Mouse (Mus musculus): Measurements from ENCODE around the gene Mcm7. TPM values are rescaled to one million over a fixed set of nuclear protein-coding genes. Genes with fewer than 3 reads are reported as not detected.
A peak's percentile ranks its signal among the peaks of the same experiment; 100 is the strongest.
"Not testable (repeated sequence)": the region's sequence is repeated elsewhere in the genome, so short reads cannot be mapped to it uniquely, and the experiment has no call there.

The Mcm7 gene
- polyA plus RNA-seq (2015; fragmentation: Nextera tagmentation; extraction: Ambion mirVana), result 72.3 and 81.6 TPM in 2 replicates

DNA sequence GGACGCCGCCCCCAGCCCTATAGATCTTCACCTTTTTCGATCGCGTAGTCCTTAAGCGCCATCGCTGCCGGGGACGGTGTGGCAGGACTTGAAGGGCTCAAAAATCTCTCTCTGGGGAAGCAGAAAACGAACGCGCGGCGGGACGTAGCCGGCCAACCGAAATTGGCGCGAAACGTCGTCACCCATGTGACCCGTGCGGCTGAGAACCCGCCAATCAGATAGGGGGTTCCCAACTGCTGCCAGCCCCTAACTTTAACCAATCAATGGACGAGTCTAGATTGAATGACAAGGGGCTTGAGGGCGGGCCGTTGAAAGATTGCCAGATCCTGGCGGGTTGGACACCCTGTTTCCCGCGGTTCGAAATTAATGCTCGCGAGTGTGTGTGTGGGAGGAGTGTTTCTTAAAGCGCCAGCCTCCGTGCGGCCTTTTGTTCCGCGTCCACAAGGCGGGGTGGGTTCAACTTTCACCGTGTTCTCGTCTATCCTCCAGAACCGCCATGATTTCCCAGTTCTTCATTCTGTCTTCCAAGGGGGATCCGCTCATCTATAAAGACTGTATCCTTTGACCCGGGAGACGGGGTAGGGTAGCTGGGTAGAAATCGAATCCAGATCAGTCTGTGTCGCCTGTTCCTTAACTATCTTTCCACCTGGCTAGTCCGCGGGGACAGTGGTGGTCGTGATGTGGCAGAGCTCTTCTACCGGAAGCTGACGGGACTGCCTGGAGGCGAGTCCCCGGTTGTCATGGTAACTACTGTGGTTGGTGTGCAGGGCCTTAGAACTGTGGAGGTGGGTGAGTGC lies at the start of gene Mcm7, which contains the start of gene Ap4m1:
Mcm7 (minus strand) TSS at position 728 of the 797 bp plus-strand sequence.
Ap4m1 (plus strand) TSS at position 308 of the 797 bp plus-strand sequence.
- peak; percentile 95 for ATAC-seq

DNA sequence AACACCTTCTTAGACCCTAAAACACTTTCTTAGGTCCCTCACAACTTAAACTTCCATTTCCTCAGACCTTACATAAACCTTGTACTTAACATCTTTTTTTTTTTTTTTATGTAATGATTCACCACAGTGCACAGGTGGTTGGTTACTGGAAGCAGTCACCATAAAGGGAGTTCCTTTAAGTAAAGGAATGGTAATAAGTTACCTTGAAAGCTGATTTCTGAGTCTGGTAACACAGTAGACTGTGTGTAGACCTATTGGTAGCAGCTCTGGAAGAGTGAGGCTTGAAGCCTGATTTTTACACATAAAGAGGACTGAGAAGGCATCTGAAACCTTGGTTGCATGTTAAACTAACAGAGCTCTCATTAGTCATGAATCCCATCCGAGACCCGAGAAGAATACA lies 47.6 kb upstream of the Mcm7 start:
- H3K9ac ChIP-seq (ENCODE audit: low read depth, low read length), result no peak overlapping the region
- no peak overlapping the region for H3K27ac ChIP-seq (ENCODE audit: low read length)
- no peaks in the 10 kb centered on the region for H3K27me3 ChIP-seq (ENCODE audit: control insufficient read depth, insufficient read depth, low read depth, low read length)
- no peak for ATAC-seq
- H3K4me2 ChIP-seq (ENCODE audit: low read length), result no peak overlapping the region
- no peaks in the 10 kb centered on the region for H3K36me3 ChIP-seq (ENCODE audit: control insufficient read depth, insufficient read depth, low read length)
- 76% methylated on average over 2 of the region's 2 CpGs for WGBS
- H3K9me3 ChIP-seq (replicated peaks; ENCODE audit: control insufficient read depth, low read length, poor library complexity, severe bottlenecking), result no peaks in the 10 kb centered on the region
- no peak overlapping the region for H3K4me3 ChIP-seq (ENCODE audit: low read depth, low read length)
- H3K4me1 ChIP-seq (ENCODE audit: control insufficient read depth, insufficient read depth, low read length), result no peaks in the 10 kb centered on the region

More for the DNA sequence above, at the start of gene Mcm7, which contains the start of gene Ap4m1:
- WGBS, result under 1% methylated on average over 54 of the region's 54 CpGs
- Histone ChIP-seq H3K4me2 (ENCODE audit: low read length) (peak within 1 kb of the TSS; percentile 93), H3K36me3 (ENCODE audit: control insufficient read depth, insufficient read depth, low read length) (peaks cover 37% of the 10 kb centered on the region), H3K4me3 (ENCODE audit: low read depth, low read length) (peak within 1 kb of the TSS; percentile 80), H3K4me1 (ENCODE audit: control insufficient read depth, insufficient read depth, low read length) (peaks cover 25% of the 10 kb centered on the region), H3K9ac (ENCODE audit: low read depth, low read length) (peak within 1 kb of the TSS; percentile 66), H3K27me3 (ENCODE audit: control insufficient read depth, insufficient read depth, low read depth, low read length) (no peaks in the 10 kb centered on the region), H3K9me3 (replicated peaks; ENCODE audit: control insufficient read depth, low read length, poor library complexity, severe bottlenecking) (no peaks in the 10 kb centered on the region), H3K27ac (ENCODE audit: low read length) (peak within 1 kb of the TSS; percentile 90)

DNA sequence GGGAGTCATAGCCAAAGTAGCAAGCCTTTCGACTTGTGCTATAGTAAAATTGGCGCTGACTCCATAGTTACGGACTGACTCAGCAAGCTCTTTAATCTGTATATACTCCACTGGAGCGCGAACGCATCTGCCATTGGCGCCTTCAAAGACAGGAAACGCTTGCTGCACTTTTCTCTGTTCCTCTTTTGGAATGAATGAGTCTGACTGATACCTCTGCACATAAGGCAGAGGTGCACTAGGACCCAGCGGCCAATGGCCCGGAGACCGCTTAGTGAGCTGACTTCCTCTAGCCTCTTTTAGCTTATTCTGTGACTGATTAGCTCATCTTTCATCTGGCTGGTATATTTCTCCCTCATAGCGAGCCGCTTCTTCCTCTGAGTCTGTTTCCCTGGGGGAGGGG lies 44.4 kb upstream of the Mcm7 start:
- H3K9ac ChIP-seq (ENCODE audit: low read depth, low read length); H3K4me2 ChIP-seq (ENCODE audit: low read length); H3K27ac ChIP-seq (ENCODE audit: low read length); H3K4me3 ChIP-seq (ENCODE audit: low read depth, low read length); H3K27me3 ChIP-seq (ENCODE audit: control insufficient read depth, insufficient read depth, low read depth, low read length); ATAC-seq; H3K36me3 ChIP-seq (ENCODE audit: control insufficient read depth, insufficient read depth, low read length); H3K9me3 ChIP-seq (replicated peaks; ENCODE audit: control insufficient read depth, low read length, poor library complexity, severe bottlenecking); H3K4me1 ChIP-seq (ENCODE audit: control insufficient read depth, insufficient read depth, low read length): not testable (repeated sequence)
- 94% methylated on average over 13 of the region's 13 CpGs for WGBS

DNA sequence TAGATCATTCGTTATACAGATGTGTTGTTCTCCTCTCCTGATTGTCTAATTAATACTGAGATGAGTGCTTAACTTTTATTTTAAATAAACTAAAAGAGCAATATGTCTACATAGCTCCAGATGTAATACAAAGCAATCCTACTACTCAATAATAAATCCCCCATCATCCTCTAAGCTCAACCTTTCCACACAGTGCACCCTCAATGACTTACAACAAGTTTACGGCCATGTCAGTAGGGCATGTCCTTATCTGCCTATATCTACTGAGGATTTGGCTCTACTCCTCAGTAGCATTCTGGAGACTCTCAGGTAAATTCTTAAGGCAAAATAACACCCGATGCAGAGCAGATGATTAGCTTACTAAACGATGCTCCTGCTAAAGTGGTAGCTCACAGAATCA lies 35.7 kb upstream of the Mcm7 start:
- Histone ChIP-seq H3K4me1 (ENCODE audit: control insufficient read depth, insufficient read depth, low read length) (no peaks in the 10 kb centered on the region), H3K27me3 (ENCODE audit: control insufficient read depth, insufficient read depth, low read depth, low read length) (no peaks in the 10 kb centered on the region), H3K4me3 (ENCODE audit: low read depth, low read length) (no peak overlapping the region), H3K9ac (ENCODE audit: low read depth, low read length) (no peak overlapping the region), H3K9me3 (replicated peaks; ENCODE audit: control insufficient read depth, low read length, poor library complexity, severe bottlenecking) (no peaks in the 10 kb centered on the region), H3K4me2 (ENCODE audit: low read length) (no peak overlapping the region), H3K27ac (ENCODE audit: low read length) (no peak overlapping the region), H3K36me3 (ENCODE audit: control insufficient read depth, insufficient read depth, low read length) (no peaks in the 10 kb centered on the region)
- 86% methylated on average over 4 of the region's 4 CpGs for WGBS
- no peak for ATAC-seq

DNA sequence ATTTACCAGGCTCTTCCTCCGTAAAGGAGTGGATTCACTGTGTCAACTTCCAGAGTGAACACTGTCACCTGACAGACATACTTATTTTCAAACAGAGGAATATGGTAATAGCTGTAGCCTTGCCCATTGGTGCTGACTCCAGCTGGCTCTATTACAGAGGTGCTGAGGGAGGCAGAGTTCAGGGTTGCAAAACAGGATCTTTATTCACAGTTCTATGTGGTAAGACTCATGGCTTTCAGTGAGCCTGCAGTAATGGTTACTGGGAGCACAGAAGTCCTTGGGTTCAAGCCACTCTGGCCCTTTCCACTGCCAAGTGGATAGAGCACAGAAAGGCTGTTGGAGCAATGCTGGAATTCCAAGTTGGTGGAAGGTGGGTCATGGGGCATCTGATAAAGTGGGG lies 35.0 kb upstream of the Mcm7 start:
- Histone ChIP-seq H3K9me3 (replicated peaks; ENCODE audit: control insufficient read depth, low read length, poor library complexity, severe bottlenecking) (no peaks in the 10 kb centered on the region), H3K4me3 (ENCODE audit: low read depth, low read length) (no peak overlapping the region), H3K36me3 (ENCODE audit: control insufficient read depth, insufficient read depth, low read length) (no peaks in the 10 kb centered on the region), H3K27me3 (ENCODE audit: control insufficient read depth, insufficient read depth, low read depth, low read length) (no peaks in the 10 kb centered on the region), H3K4me2 (ENCODE audit: low read length) (no peak overlapping the region), H3K9ac (ENCODE audit: low read depth, low read length) (no peak overlapping the region), H3K27ac (ENCODE audit: low read length) (no peak overlapping the region), H3K4me1 (ENCODE audit: control insufficient read depth, insufficient read depth, low read length) (no peaks in the 10 kb centered on the region)
- WGBS, result 90% methylated on average over 1 of the region's 1 CpGs
- no peak for ATAC-seq

DNA sequence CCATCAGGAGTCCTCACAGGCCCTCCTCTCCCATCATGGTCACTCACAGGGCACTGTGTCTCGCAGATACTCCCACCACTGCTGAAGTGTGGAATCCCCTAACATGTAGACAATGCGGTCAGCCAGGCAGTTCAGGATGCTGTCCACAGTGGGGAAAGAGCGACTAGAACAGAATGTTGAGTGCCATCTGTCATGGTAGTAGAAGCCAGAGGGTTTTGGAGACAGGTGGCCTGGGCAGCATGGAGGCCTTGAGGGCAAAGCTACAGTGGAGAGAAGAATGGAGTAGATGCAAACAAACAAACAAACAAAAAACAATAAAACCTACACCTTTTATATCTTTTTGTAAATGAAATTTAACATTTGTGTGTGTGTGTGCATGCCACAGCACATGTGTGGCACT lies 29.9 kb upstream of the Mcm7 start:
- WGBS, result 79% methylated on average over 3 of the region's 3 CpGs
- ATAC-seq, result no peak
- no peak overlapping the region for H3K4me3 ChIP-seq (ENCODE audit: low read depth, low read length)
- no peaks in the 10 kb centered on the region for H3K9me3 ChIP-seq (replicated peaks; ENCODE audit: control insufficient read depth, low read length, poor library complexity, severe bottlenecking)
- no peaks in the 10 kb centered on the region for H3K27me3 ChIP-seq (ENCODE audit: control insufficient read depth, insufficient read depth, low read depth, low read length)
- H3K9ac ChIP-seq (ENCODE audit: low read depth, low read length), result no peak overlapping the region
- H3K4me1 ChIP-seq (ENCODE audit: control insufficient read depth, insufficient read depth, low read length), result no peaks in the 10 kb centered on the region
- H3K4me2 ChIP-seq (ENCODE audit: low read length), result no peak overlapping the region
- H3K27ac ChIP-seq (ENCODE audit: low read length), result no peak overlapping the region
- H3K36me3 ChIP-seq (ENCODE audit: control insufficient read depth, insufficient read depth, low read length), result no peaks in the 10 kb centered on the region

DNA sequence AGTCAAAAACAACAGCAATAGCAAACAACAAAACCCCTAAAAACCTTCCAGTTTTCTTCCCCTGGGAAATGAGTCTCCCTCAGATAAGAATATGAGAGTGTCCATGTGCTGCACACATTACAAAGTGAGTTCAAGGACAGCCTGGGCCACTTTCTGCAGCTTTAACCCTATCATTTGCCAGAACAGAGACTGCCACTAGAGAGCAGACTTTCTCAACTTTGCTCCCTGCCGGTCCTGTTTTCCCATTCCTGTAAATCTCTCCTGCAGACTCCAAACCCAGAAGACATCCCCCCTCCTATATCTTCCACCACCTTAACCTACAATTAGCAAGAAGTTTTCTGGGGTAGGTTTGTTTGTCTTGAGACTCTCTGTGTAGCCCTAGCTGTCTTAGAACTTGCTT lies 27.4 kb upstream of the Mcm7 start:
- WGBS, result 11% methylated on average over 1 of the region's 1 CpGs
- Histone ChIP-seq H3K4me3 (ENCODE audit: low read depth, low read length) (no peak overlapping the region), H3K36me3 (ENCODE audit: control insufficient read depth, insufficient read depth, low read length) (no peaks in the 10 kb centered on the region), H3K4me1 (ENCODE audit: control insufficient read depth, insufficient read depth, low read length) (peaks cover 11% of the 10 kb centered on the region), H3K4me2 (ENCODE audit: low read length) (no peak overlapping the region), H3K27me3 (ENCODE audit: control insufficient read depth, insufficient read depth, low read depth, low read length) (no peaks in the 10 kb centered on the region), H3K9me3 (replicated peaks; ENCODE audit: control insufficient read depth, low read length, poor library complexity, severe bottlenecking) (no peaks in the 10 kb centered on the region), H3K9ac (ENCODE audit: low read depth, low read length) (no peak overlapping the region), H3K27ac (ENCODE audit: low read length) (no peak overlapping the region)
- no peak for ATAC-seq

DNA sequence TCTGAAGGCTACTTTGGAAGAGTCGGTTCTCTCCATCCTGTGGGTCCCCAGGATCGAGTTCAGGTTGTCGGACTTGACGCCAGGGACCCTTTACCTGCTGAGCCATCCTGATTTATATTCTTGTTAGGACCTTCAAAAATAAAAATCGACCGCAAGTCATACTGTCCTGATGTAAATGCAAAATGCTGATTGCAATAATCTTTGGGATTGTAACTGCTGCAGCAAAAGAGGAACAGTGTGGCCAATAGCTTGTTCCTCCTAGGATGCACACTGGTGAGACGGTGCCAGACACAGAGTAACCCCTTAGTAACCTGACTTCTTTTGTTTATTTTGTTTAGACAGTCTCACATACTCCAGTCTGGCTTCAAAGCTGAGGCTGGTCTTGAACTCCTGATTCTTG lies 23.2 kb upstream of the Mcm7 start:
- Histone ChIP-seq H3K4me1 (ENCODE audit: control insufficient read depth, insufficient read depth, low read length) (peaks cover 18% of the 10 kb centered on the region), H3K9me3 (replicated peaks; ENCODE audit: control insufficient read depth, low read length, poor library complexity, severe bottlenecking) (no peaks in the 10 kb centered on the region), H3K36me3 (ENCODE audit: control insufficient read depth, insufficient read depth, low read length) (peaks cover 12% of the 10 kb centered on the region), H3K4me2 (ENCODE audit: low read length) (peak overlapping the region; percentile 85), H3K4me3 (ENCODE audit: low read depth, low read length) (peak overlapping the region; percentile 73), H3K9ac (ENCODE audit: low read depth, low read length) (peak overlapping the region; percentile 94), H3K27me3 (ENCODE audit: control insufficient read depth, insufficient read depth, low read depth, low read length) (no peaks in the 10 kb centered on the region), H3K27ac (ENCODE audit: low read length) (peak overlapping the region; percentile 89; the same call in 1 of the 2 replicates)
- ATAC-seq, result no peak
- 64% methylated on average over 7 of the region's 7 CpGs for WGBS

DNA sequence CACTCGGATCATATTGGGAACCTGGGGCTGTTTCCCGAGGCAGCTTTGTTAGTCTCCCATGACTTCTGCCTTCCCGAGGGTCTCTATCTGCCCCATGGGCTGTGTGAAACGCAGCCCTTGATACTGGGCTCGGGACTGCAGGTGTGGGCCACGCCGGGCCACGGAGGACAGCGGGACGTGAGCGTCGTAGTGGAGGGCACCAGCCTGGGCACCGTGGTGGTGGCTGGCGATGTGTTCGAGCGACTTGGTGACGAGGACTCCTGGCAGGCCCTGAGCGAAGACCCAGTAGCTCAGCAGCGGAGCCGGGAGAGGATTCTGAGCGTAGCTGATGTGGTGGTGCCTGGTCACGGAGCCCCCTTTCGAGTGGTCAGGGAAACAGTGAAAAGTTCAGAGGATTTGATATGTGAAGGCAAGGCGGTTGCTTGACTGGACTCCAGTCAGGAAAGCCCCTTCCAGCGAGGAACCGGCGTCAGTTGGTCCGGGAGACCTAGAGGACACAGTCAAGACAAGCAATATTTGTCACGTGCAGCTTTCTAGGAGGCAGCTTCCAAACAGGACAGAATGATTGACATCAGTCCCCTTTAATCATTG lies 22.6 kb upstream of the Mcm7 start:
- H3K4me1 ChIP-seq (ENCODE audit: control insufficient read depth, insufficient read depth, low read length), result peaks cover 18% of the 10 kb centered on the region
- H3K36me3 ChIP-seq (ENCODE audit: control insufficient read depth, insufficient read depth, low read length), result peaks cover 12% of the 10 kb centered on the region
- no peaks in the 10 kb centered on the region for H3K27me3 ChIP-seq (ENCODE audit: control insufficient read depth, insufficient read depth, low read depth, low read length)
- under 1% methylated on average over 29 of the region's 29 CpGs for WGBS
- peak overlapping the region; percentile 94 for H3K9ac ChIP-seq (ENCODE audit: low read depth, low read length)
- H3K27ac ChIP-seq (ENCODE audit: low read length), result peak overlapping the region; percentile 89
- peak; percentile 70 for ATAC-seq
- H3K4me2 ChIP-seq (ENCODE audit: low read length), result peak overlapping the region; percentile 85
- H3K9me3 ChIP-seq (replicated peaks; ENCODE audit: control insufficient read depth, low read length, poor library complexity, severe bottlenecking), result no peaks in the 10 kb centered on the region
- H3K4me3 ChIP-seq (ENCODE audit: low read depth, low read length), result peak overlapping the region; percentile 73
